Mouse (Mus musculus) kidney, postnatal 0 days (tissue): ENCODE measurements around the gene Gna14. TPM values are rescaled to one million over a fixed set of nuclear protein-coding genes. Genes with fewer than 3 reads are reported as not detected.
A peak's percentile ranks its signal among the peaks of the same experiment; 100 is the strongest.

Experiments used
- ATAC-seq: fragments of 200-750 bp; cut with Nextera tagmentation; replicated peaks from 2 replicates; pipeline ENCODE4 v1.8.0; 2017; ENCODE audit warnings: low read depth, moderate number of reproducible peaks, moderate TSS enrichment, moderate library complexity; ENCODE audit not compliant: low FRiP score
- DNase-seq: peaks from one replicate; pipeline ENCODE4 v3.0.0-alpha.2; 2016; ENCODE audit warnings: low spot score
- H3K27ac ChIP-seq: fragments of 300-500 bp; sonication (generic); 2 replicates; pipeline ENCODE4 v1.5.1; 2014; ENCODE audit warnings: mild to moderate bottlenecking
- H3K27me3 ChIP-seq: fragments of 300-500 bp; sonication (generic); 2 replicates; pipeline ENCODE4 v1.6.1; 2014; ENCODE audit warnings: low read length, mixed read lengths; ENCODE audit not compliant: insufficient read depth
- H3K36me3 ChIP-seq: fragments of 300-500 bp; sonication (generic); 2 replicates; pipeline ENCODE4 v1.6.1; 2014; ENCODE audit warnings: low read length, mixed read lengths; ENCODE audit not compliant: insufficient read depth
- H3K4me1 ChIP-seq: fragments of 300-500 bp; sonication (generic); replicated peaks from 2 replicates; pipeline ENCODE4 v1.6.1; 2014; ENCODE audit warnings: antibody characterized with exemption, low read length, mixed read lengths; ENCODE audit not compliant: insufficient read depth
- H3K4me2 ChIP-seq: fragments of 300-500 bp; sonication (generic); 2 replicates; pipeline ENCODE4 v1.6.1; 2014; ENCODE audit warnings: mild to moderate bottlenecking, low read length, moderate library complexity, mixed read lengths
- H3K4me3 ChIP-seq: fragments of 300-500 bp; sonication (generic); replicated peaks from 2 replicates; pipeline ENCODE4 v1.5.1; 2014; ENCODE audit warnings: low read depth, low read length
- H3K9ac ChIP-seq: fragments of 300-500 bp; sonication (generic); 2 replicates; pipeline ENCODE4 v1.6.1; 2014; ENCODE audit warnings: low read depth, low read length
- H3K9me3 ChIP-seq: fragments of 300-500 bp; sonication (generic); replicated peaks from 2 replicates; pipeline ENCODE4 v1.6.1; 2016; ENCODE audit warnings: low read length, inconsistent platforms, mixed read lengths
- CTCF ChIP-seq: IDR thresholded peaks from 2 replicates; pipeline ENCODE4 v1.5.1; 2016; ENCODE audit warnings: antibody characterized with exemption, low read depth, mild to moderate bottlenecking, moderate library complexity
- WGBS: fragments of 180-500 bp; shearing (Covaris S2); extraction: QIAGEN DNeasy Blood & Tissue Kit; methylation state at CpG from one replicate; pipeline ENCODE4 v1.1.7; 2014; 5-methylcytosine and 5-hydroxymethylcytosine counted together
- polyA plus RNA-seq: library from polyadenylated mRNA; unstranded; fragments of >200 nt; fragmentation: Nextera tagmentation; extraction: Ambion mirVana; gene quantifications from 2 replicates; pipeline ENCODE4 v1.2.1, GENCODE M21; 2015

The Gna14 gene
- polyA plus RNA-seq, 1 experiment from 2014 or later: 9.8 TPM

- DNase-seq (no peak), ATAC-seq (peak; percentile 59; the same call in 1 of the 2 replicates)
- Histone ChIP-seq H3K4me1 (0 out of 2 replicates have a peak, but pooled peaks cover 6% of the 10 kb centered on the region), H3K36me3 (no peaks in the 10 kb centered on the region), H3K9ac (no peak overlapping the region), H3K4me2 (no peak overlapping the region), H3K9me3 (no peaks in the 10 kb centered on the region), H3K27me3 (no peaks in the 10 kb centered on the region), H3K4me3 (no peak overlapping the region), H3K27ac (0 out of 2 replicates have a peak overlapping the region, but pooled peaks have one; percentile 21)
- no peak for TF ChIP-seq CTCF
- WGBS: 40% methylated on average over 6 of the region's 6 CpGs
These were observed 12.5 kb downstream of the Gna14 start for GRCm38 (mm10) chr19:16447832-16448621.

GRCm38 (mm10) chr19:16448796-16449195 lies 13.2 kb downstream of the Gna14 start:
- no peaks in the 10 kb centered on the region for H3K36me3 ChIP-seq
- H3K4me2 ChIP-seq: no peak overlapping the region
- H3K27ac ChIP-seq: peak overlapping the region; percentile 22; the same call in 1 of the 2 replicates
- no peak overlapping the region for H3K9ac ChIP-seq
- 53% methylated on average over 5 of the region's 5 CpGs for WGBS
- no peak for DNase-seq
- ATAC-seq: no peak
- no peak overlapping the region for H3K4me3 ChIP-seq
- TF ChIP-seq CTCF: no peak
- no peaks in the 10 kb centered on the region for H3K9me3 ChIP-seq
- 0 out of 2 replicates have a peak, but pooled peaks cover 6% of the 10 kb centered on the region for H3K4me1 ChIP-seq
- H3K27me3 ChIP-seq: no peaks in the 10 kb centered on the region

- no peak overlapping the region for H3K4me2 ChIP-seq
- no peaks in the 10 kb centered on the region for H3K36me3 ChIP-seq
- H3K27me3 ChIP-seq: no peaks in the 10 kb centered on the region
- H3K27ac ChIP-seq: no peak overlapping the region
- DNase-seq (peak; percentile 61), ATAC-seq (no peak)
- WGBS: 37% methylated on average over 3 of the region's 3 CpGs
- TF ChIP-seq CTCF: no peak
- 0 out of 2 replicates have a peak, but pooled peaks cover 6% of the 10 kb centered on the region for H3K4me1 ChIP-seq
- H3K9ac ChIP-seq: no peak overlapping the region
- H3K9me3 ChIP-seq: no peaks in the 10 kb centered on the region
- H3K4me3 ChIP-seq: no peak overlapping the region
These were observed 15.3 kb downstream of the Gna14 start for GRCm38 (mm10) chr19:16450824-16451223.

- DNase-seq: no peak
- Histone ChIP-seq H3K9ac (no peak overlapping the region), H3K4me2 (no peak overlapping the region), H3K27me3 (no peaks in the 10 kb centered on the region), H3K36me3 (no peaks in the 10 kb centered on the region), H3K4me1 (no peaks in the 10 kb centered on the region), H3K9me3 (no peaks in the 10 kb centered on the region), H3K27ac (no peak overlapping the region), H3K4me3 (no peak overlapping the region)
- WGBS: 67% methylated on average over 2 of the region's 2 CpGs
- no peak for TF ChIP-seq CTCF
- ATAC-seq: no peak
These were observed 20.6 kb downstream of the Gna14 start for GRCm38 (mm10) chr19:16456181-16456580.

GRCm38 (mm10) chr19:16457127-16457526 lies 21.6 kb downstream of the Gna14 start:
- H3K9ac ChIP-seq: no peak overlapping the region
- WGBS: 55% methylated on average over 6 of the region's 6 CpGs
- no peaks in the 10 kb centered on the region for H3K9me3 ChIP-seq
- ATAC-seq (no peak), DNase-seq (no peak)
- no peak overlapping the region for H3K4me3 ChIP-seq
- no peaks in the 10 kb centered on the region for H3K4me1 ChIP-seq
- TF ChIP-seq CTCF: no peak
- no peak overlapping the region for H3K27ac ChIP-seq
- no peak overlapping the region for H3K4me2 ChIP-seq
- H3K27me3 ChIP-seq: no peaks in the 10 kb centered on the region
- H3K36me3 ChIP-seq: no peaks in the 10 kb centered on the region

- Histone ChIP-seq H3K36me3 (no peaks in the 10 kb centered on the region), H3K27me3 (no peaks in the 10 kb centered on the region), H3K9me3 (no peaks in the 10 kb centered on the region), H3K27ac (no peak overlapping the region), H3K9ac (no peak overlapping the region), H3K4me3 (no peak overlapping the region), H3K4me2 (no peak overlapping the region), H3K4me1 (no peaks in the 10 kb centered on the region)
- no peak for ATAC-seq
- DNase-seq: no peak
- no peak for TF ChIP-seq CTCF
- WGBS: 55% methylated on average over 5 of the region's 5 CpGs
These were observed 23.8 kb downstream of the Gna14 start for GRCm38 (mm10) chr19:16459317-16459716.

GRCm38 (mm10) chr19:16460292-16460691 lies 24.7 kb downstream of the Gna14 start:
- DNase-seq (no peak), ATAC-seq (no peak)
- Histone ChIP-seq H3K4me3 (no peak overlapping the region), H3K4me1 (no peaks in the 10 kb centered on the region), H3K36me3 (no peaks in the 10 kb centered on the region), H3K27me3 (no peaks in the 10 kb centered on the region), H3K9ac (no peak overlapping the region), H3K27ac (no peak overlapping the region), H3K4me2 (no peak overlapping the region), H3K9me3 (no peaks in the 10 kb centered on the region)
- 65% methylated on average over 6 of the region's 6 CpGs for WGBS
- TF ChIP-seq CTCF: no peak
